Mouse (Mus musculus): ENCODE data around the gene Ccdc96.

Gene Ccdc96

GRCm38 (mm10) chr5:36523219-36523703, 38.9 kb downstream of the Ccdc96 start:
- no peak for DNase-seq (ENCODE audit: low read depth in 2 of 2, low spot score in 2 of 2)

- no peak for DNase-seq (ENCODE audit: low read depth in 2 of 2, low spot score in 2 of 2)
Observed at GRCm38 (mm10) chr5:36525216-36525615, 40.8 kb downstream of the Ccdc96 start.

GRCm38 (mm10) chr5:36526274-36526673, 41.9 kb downstream of the Ccdc96 start:
- DNase-seq (ENCODE audit: low read depth in 2 of 2, low spot score in 2 of 2), result no peak

- DNase-seq (ENCODE audit: low read depth in 2 of 2, low spot score in 2 of 2), result no peak
Observed at GRCm38 (mm10) chr5:36526921-36527320, 42.5 kb downstream of the Ccdc96 start.

GRCm38 (mm10) chr5:36529698-36530097, 45.3 kb downstream of the Ccdc96 start:
- DNase-seq (ENCODE audit: low read depth in 2 of 2, low spot score in 2 of 2), result no peak

- DNase-seq (ENCODE audit: low read depth in 2 of 2, low spot score in 2 of 2), result peak in 1 of 2 experiments; percentile 17
Observed at GRCm38 (mm10) chr5:36530129-36530751, 45.9 kb downstream of the Ccdc96 start.

GRCm38 (mm10) chr5:36534455-36535030, 50.2 kb downstream of the Ccdc96 start:
- no peak for DNase-seq (ENCODE audit: low read depth in 2 of 2, low spot score in 2 of 2)

- no peak for DNase-seq (ENCODE audit: low read depth in 2 of 2, low spot score in 2 of 2)
Observed at GRCm38 (mm10) chr5:36535438-36536176, 51.2 kb downstream of the Ccdc96 start.

- DNase-seq (ENCODE audit: low read depth in 2 of 2, low spot score in 2 of 2), result no peak
Observed at GRCm38 (mm10) chr5:36536424-36536823, 52.0 kb downstream of the Ccdc96 start.
